Mouse (Mus musculus): ENCODE results near the gene Prmt1.

DNA sequence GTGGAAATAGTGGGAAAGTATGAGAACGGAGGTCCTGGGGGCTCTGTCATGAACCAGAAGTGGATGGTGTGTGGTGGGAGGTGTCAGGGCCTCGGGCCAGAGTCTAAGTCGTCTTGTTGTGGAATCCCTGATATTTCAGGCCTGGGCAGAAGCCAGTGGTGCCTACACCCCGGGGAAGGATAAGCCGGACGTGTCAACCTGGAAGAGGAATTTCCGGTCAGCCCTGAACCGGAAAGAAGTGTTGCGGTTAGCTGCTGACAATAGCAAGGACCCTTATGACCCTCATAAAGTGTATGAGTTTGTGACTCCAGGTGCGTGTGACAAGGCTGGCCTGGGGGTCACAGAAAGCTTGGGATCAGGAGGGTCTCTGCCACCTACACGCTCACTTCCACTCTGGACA, 13.4 kb upstream of the Prmt1 start:
- TF ChIP-seq CTCF (IDR thresholded peaks at IDR 0.05; ENCODE audit: extremely low read depth, insufficient read depth, low read length) (no peak), POLR2A (IDR thresholded peaks at IDR 0.05; ENCODE audit: extremely low read depth, insufficient read depth, low read length) (no peak)
